Mouse (Mus musculus): ENCODE data around the gene Capn10.
A peak's percentile ranks its signal among the peaks of the same experiment; 100 is the strongest.

The Capn10 gene

GRCm38 (mm10) chr1:92934182-92934827 lies at the start of gene Capn10:
Gene Capn10 (plus strand): TSS chr1:92934376.
- peak; percentile 98 for DNase-seq

- DNase-seq, result no peak
These were observed 45.1 kb upstream of the Capn10 start for GRCm38 (mm10) chr1:92888901-92889655.

GRCm38 (mm10) chr1:92892791-92893190 lies 41.4 kb upstream of the Capn10 start:
- no peak for DNase-seq

GRCm38 (mm10) chr1:92893896-92894295 lies 40.3 kb upstream of the Capn10 start:
- DNase-seq, result no peak

GRCm38 (mm10) chr1:92895089-92895488 lies 39.1 kb upstream of the Capn10 start:
- peak; percentile 87 for DNase-seq

GRCm38 (mm10) chr1:92902786-92903185 lies 31.4 kb upstream of the Capn10 start, which contains the start of gene Ankmy1:
Gene Ankmy1 (minus strand): TSS chr1:92902906.
- peak; percentile 69 for DNase-seq

GRCm38 (mm10) chr1:92903627-92904026 lies 30.5 kb upstream of the Capn10 start:
- DNase-seq, result peak; percentile 42

- DNase-seq, result no peak
These were observed 28.4 kb upstream of the Capn10 start for GRCm38 (mm10) chr1:92905703-92906310.

GRCm38 (mm10) chr1:92906779-92907631 lies 27.2 kb upstream of the Capn10 start, which contains the start of gene Dusp28:
Gene Dusp28 (plus strand): TSS chr1:92906981.
- peak; percentile 89 for DNase-seq

- no peak for DNase-seq
These were observed 26.4 kb upstream of the Capn10 start for GRCm38 (mm10) chr1:92907632-92908360.

GRCm38 (mm10) chr1:92908664-92909063 lies 25.5 kb upstream of the Capn10 start:
- DNase-seq, result no peak

GRCm38 (mm10) chr1:92909068-92909467 lies 25.1 kb upstream of the Capn10 start:
- no peak for DNase-seq

GRCm38 (mm10) chr1:92910239-92910885 lies 23.8 kb upstream of the Capn10 start, which contains the start of gene Rnpepl1:
Gene Rnpepl1 (plus strand): TSS chr1:92910783.
- peak; percentile 85 for DNase-seq

- peak; percentile 82 for DNase-seq
These were observed 23.1 kb upstream of the Capn10 start for GRCm38 (mm10) chr1:92910925-92911720.

GRCm38 (mm10) chr1:92911721-92912138 lies 22.4 kb upstream of the Capn10 start:
- DNase-seq, result no peak

- no peak for DNase-seq
These were observed 21.9 kb upstream of the Capn10 start for GRCm38 (mm10) chr1:92912286-92912685.

- DNase-seq, result no peak
These were observed 19.9 kb upstream of the Capn10 start for GRCm38 (mm10) chr1:92914239-92914638.

- no peak for DNase-seq
These were observed 19.2 kb upstream of the Capn10 start for GRCm38 (mm10) chr1:92914993-92915392.

- DNase-seq, result no peak
These were observed 17.5 kb upstream of the Capn10 start for GRCm38 (mm10) chr1:92916725-92917124.

GRCm38 (mm10) chr1:92919151-92919550 lies 15.0 kb upstream of the Capn10 start:
- DNase-seq, result no peak
